Mouse (Mus musculus) cerebellum, postnatal 14 days (tissue): ENCODE data around the gene Foxn3.

Source experiments
- DNase-seq, 2 experiments: peaks; one replicate each; pipeline ENCODE4 v3.0.0; 2021; ENCODE audit warnings: mixed read lengths in 2 of 2

Gene Foxn3

GRCm38 (mm10) chr12:99153664-99154063 is 409.7 kb downstream of the Foxn3 start:
- peak; percentile 83 to 87 for DNase-seq

- peak; percentile 54 to 79 for DNase-seq
Measured at GRCm38 (mm10) chr12:99150126-99150525, 413.3 kb downstream of the Foxn3 start.

GRCm38 (mm10) chr12:99149193-99149592 is 414.2 kb downstream of the Foxn3 start:
- no peak for DNase-seq
